Mouse (Mus musculus) megakaryocyte-erythroid progenitor cell, adult 5-6 weeks (primary cell): ENCODE data around the gene Gm609. TPM values are rescaled to one million over a fixed set of nuclear protein-coding genes. Genes with fewer than 3 reads are reported as not detected.

Source experiments
- ATAC-seq: replicated peaks from 2 replicates; pipeline ENCODE4 v1.8.0; 2016; ENCODE audit warnings: mild to moderate bottlenecking, inconsistent platforms; ENCODE audit not compliant: severe bottlenecking, poor library complexity, low FRiP score, low TSS enrichment
- total RNA-seq, 2 experiments: library from RNA; stranded (forward) in 1 of 2; stranded (reverse) in 1 of 2; fragments of 200-1000, 215-1000 nt in 1 of 2; fragments of >200 nt in 1 of 2; fragmentation: Nextera tagmentation in 1 of 2; gene quantifications; 2 replicates each; pipeline ENCODE4 v1.2.3; 2014 to 2017

Gm609 gene
- total RNA-seq, 2 experiments from 2014 or later = not detected

DNA sequence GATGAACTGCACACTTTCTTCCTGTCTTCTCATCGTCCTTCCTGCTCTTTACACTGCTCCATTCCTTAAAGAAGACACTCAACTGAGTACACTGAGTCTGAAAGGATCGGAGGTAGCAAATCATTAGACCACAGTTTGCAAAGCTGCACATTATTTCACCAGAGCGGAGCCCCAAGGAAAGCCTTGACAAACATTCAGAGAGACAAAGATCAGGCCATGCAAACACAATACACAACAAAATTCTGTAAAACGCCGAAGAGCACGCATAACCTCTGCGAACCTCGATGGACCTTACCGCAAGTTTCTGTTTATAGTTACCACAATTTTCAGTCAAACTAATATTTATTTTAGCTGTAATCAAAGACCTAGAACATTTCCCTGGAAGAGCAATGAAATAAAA is 127.4 kb downstream of the Gm609 start:
- ATAC-seq = no peak

DNA sequence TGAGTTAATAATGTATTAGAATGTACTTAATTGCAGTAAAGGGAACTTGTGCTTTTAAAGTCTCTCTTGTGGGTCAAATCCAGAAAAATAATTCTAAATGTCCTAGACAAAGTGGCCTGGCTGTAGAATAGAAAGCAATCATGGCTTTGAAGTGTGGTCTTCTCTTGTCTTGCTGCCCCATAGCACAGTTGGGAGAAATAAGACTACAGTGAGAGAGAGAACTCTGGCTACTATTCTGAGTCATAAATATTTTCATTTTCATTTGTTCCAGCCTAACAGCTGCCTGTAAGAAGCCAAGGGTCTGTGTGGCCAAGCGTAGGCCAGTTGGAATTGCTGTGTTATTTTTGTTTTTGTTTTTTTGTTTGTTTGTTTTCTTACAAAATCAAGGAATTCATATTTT is 128.1 kb downstream of the Gm609 start:
- ATAC-seq = no peak

DNA sequence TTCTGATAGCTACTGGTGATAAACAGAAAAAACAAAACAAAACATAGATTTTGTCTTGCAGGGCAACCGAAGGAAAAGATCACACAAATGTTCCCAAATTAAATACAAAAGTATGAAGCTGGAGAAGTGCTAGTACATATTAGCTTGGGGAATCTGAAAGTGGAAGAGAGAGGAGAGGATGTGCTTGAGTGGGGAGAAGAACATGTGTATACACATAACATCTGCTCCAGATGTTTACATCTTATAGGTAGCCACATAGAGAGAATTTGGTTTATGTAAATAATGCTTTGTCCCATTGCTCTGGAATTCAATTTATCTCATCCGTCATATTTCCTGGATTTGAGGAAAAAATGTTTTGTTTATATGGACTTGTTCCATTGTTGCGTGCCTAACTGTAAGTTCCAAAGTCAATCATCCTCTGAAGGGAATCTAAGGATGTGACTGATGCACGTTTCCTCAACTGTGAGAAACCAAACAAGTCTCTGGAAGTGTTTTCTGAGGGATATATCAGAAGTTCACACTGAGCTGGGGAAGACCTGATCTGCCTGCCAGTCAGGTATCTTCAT is 129.2 kb downstream of the Gm609 start:
- ATAC-seq = no peak

Other genes starting within 250 kb of the Gm609 start
- not detected in 2 replicates for gene Cd200, start 83.9 kb downstream of the Gm609 start, total RNA-seq (2014; fragmentation: Nextera tagmentation)
- not detected in 2 replicates for gene Cd200, start 83.9 kb downstream of the Gm609 start, total RNA-seq (2017)
- gene Gm17783, start 39.1 kb upstream of the Gm609 start, total RNA-seq (2014; fragmentation: Nextera tagmentation) = not detected in 2 replicates
- gene Gm17783, start 39.1 kb upstream of the Gm609 start, total RNA-seq (2017) = not detected in 2 replicates
- gene Slc9c1, start 42.3 kb upstream of the Gm609 start, total RNA-seq (2014; fragmentation: Nextera tagmentation) = not detected in 2 replicates
- not detected in 2 replicates for gene Slc9c1, start 42.3 kb upstream of the Gm609 start, total RNA-seq (2017)
- 0.27 TPM in 1 of 2 replicates, not detected in the other for gene Gcsam, start 117.4 kb upstream of the Gm609 start, total RNA-seq (2014; fragmentation: Nextera tagmentation)
- gene Gcsam, start 117.4 kb upstream of the Gm609 start, total RNA-seq (2017) = 0.38 and 1.1 TPM in 2 replicates
- not detected in 2 replicates for gene BC016579, start 161.1 kb upstream of the Gm609 start, total RNA-seq (2014; fragmentation: Nextera tagmentation)
- 0.91 TPM in 1 of 2 replicates, not detected in the other for gene BC016579, start 161.1 kb upstream of the Gm609 start, total RNA-seq (2017)
- gene Tmprss7, start 200.7 kb upstream of the Gm609 start, total RNA-seq (2014; fragmentation: Nextera tagmentation) = not detected in 2 replicates
- gene Tmprss7, start 200.7 kb upstream of the Gm609 start, total RNA-seq (2017) = 1.1 TPM in 1 of 2 replicates, not detected in the other
- gene Tagln3, start 231.6 kb upstream of the Gm609 start, total RNA-seq (2014; fragmentation: Nextera tagmentation) = 0.59 TPM in 1 of 2 replicates, not detected in the other
- gene Tagln3, start 231.6 kb upstream of the Gm609 start, total RNA-seq (2017) = not detected in 2 replicates
- gene Abhd10, start 250.0 kb upstream of the Gm609 start, total RNA-seq (2014; fragmentation: Nextera tagmentation) = 8.8 and 10.6 TPM in 2 replicates
- 18.4 and 25.7 TPM in 2 replicates for gene Abhd10, start 250.0 kb upstream of the Gm609 start, total RNA-seq (2017)